Mouse (Mus musculus) heart, adult 2 months (tissue): ENCODE measurements around the gene Prdm16.

Experiments
- CTCF ChIP-seq: fragments of 200-600 bp; IDR thresholded peaks from 2 replicates; pipeline ENCODE4 v1.8.1; 2022; ENCODE audit warnings: antibody characterized with exemption, mild to moderate bottlenecking, moderate library complexity
- EP300 ChIP-seq: fragments of 200-500 bp; IDR thresholded peaks from 2 replicates; pipeline ENCODE4 v1.6.1; 2011; ENCODE audit warnings: low read depth, low read length, control low read depth; ENCODE audit not compliant: insufficient read depth
- POLR2A ChIP-seq: fragments of 200-500 bp; IDR thresholded peaks from 2 replicates; pipeline ENCODE4 v1.6.1; 2011; ENCODE audit warnings: mild to moderate bottlenecking, low read depth, low read length, control low read depth; ENCODE audit not compliant: insufficient read depth

- TF ChIP-seq EP300 (no peak), CTCF (no peak), POLR2A (no peak)
Measured at GRCm38 (mm10) chr4:154602409-154602808, 34.3 kb downstream of the Prdm16 start.
